Mouse (Mus musculus): ENCODE results near the gene Timm17a. TPM values are rescaled to one million over a fixed set of nuclear protein-coding genes. Genes with fewer than 3 reads are reported as not detected.

Gene Timm17a
- polyA plus RNA-seq, 1 experiment from 2014 or later = 199 TPM

DNA sequence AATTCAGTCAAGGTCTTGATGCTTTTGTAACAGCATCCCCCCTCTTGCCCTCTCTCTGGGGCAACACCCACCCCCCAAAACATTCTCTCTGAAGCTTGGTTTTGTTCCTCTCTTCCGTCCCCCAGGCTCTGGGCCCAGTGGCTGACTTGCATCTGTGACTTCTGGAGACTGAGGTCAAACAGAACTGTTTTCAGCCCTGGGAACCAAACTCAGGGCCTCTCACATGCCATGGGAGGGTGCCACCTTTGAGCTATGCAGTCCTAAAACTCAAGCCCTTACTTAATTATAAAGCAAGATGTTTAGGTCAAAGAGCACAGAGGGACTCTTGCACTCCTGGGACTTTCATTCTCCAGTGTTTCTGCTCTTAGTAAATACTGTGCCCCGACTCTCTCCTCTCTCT, 12.4 kb upstream of the Timm17a start:
- POLR2A ChIA-PET = no interaction called here
- CTCF ChIA-PET = no interaction called here
- ATAC-seq (no peak), DNase-seq (ENCODE audit: low read depth, low spot score) (no peak)
- H3K27me3 ChIP-seq = no peaks in the 10 kb centered on the region
- TF ChIP-seq CTCF (IDR thresholded peaks at IDR 0.05) = no peak
- in situ Hi-C loops (cut with MboI; ENCODE audit: low pct_unique_long_range_greater_than_20kb) = no loop called here

DNA sequence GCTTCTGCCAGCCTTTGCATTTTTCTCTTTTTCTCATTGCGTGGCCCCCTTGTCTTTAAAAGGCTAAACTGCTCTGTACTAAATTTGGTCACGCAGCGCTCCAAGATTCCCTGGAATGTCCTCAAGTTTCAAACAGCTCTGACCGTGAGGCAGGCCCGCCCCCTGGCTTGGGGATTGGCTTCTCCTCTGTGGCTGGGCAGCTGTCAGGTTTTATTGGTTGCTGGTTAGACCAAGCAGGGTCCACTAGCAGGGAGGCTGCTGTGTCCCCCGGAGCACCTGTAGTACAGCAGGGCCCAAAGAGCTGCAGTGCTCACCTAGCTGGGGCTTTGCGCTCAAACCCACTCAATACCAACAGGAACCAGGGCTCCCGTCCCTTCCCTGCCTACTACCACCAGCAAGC, 11.0 kb upstream of the Timm17a start, which contains the start of gene Lmod1:
TSS of gene Lmod1 (plus strand) at position 237 of the 400 bp plus-strand sequence.
- ChIA-PET CTCF (no interaction called here), POLR2A (interaction anchor here (1.0 to 1.1 kb wide), 3 partner anchors 12 to 14 kb away, joined by 3 read pairs; no protein-coding TSS in a partner anchor)
- ATAC-seq (peak; percentile 80), DNase-seq (ENCODE audit: low read depth, low spot score) (no peak)
- no peaks in the 10 kb centered on the region for H3K27me3 ChIP-seq
- in situ Hi-C loops (cut with MboI; ENCODE audit: low pct_unique_long_range_greater_than_20kb) = no loop called here
- no peak for TF ChIP-seq CTCF (IDR thresholded peaks at IDR 0.05)

- in situ Hi-C loops (cut with MboI; ENCODE audit: low pct_unique_long_range_greater_than_20kb) = no loop called here
- no peak for DNase-seq (ENCODE audit: low read depth, low spot score)
- CTCF ChIA-PET = no interaction called here
- ATAC-seq = no peak
- no peak for TF ChIP-seq CTCF (IDR thresholded peaks at IDR 0.05)
- POLR2A ChIA-PET = no interaction called here
- no peaks in the 10 kb centered on the region for H3K27me3 ChIP-seq
Observed at GRCm38 (mm10) chr1:135323367-135323901, 9.9 kb upstream of the Timm17a start.

DNA sequence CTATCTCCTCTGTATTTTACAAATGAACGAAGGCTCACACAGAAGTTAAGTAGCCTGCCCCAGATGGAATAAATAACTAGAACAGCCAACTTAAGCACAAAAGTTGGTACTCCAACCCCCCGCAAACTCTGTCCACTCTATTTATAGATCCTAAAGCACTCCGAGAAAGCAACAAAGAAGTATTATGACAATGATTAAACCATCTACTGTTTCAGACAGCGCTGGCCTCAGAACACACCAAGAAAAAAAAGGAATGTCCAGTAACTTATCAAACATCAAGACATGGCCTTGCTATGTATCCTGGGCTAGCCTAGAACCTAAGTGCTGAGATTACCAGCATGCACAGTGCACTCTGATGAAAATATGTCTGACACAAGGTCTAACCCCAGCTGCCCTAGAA, 1.4 kb downstream of the Timm17a start:
- no peak for DNase-seq (ENCODE audit: low read depth, low spot score)
- in situ Hi-C loops (cut with MboI; ENCODE audit: low pct_unique_long_range_greater_than_20kb) = no loop called here
- TF ChIP-seq CTCF (IDR thresholded peaks at IDR 0.05) = no peak
- no peaks in the 10 kb centered on the region for H3K27me3 ChIP-seq
- no peak for ATAC-seq
- ChIA-PET POLR2A (interaction anchor here (1.3 kb wide), 1 partner anchor 18 kb away, joined by 5 read pairs; no protein-coding TSS in a partner anchor), CTCF (no interaction called here)

- ChIA-PET CTCF (no interaction called here), POLR2A (interaction anchor here (0.6 to 1.0 kb wide), 2 partner anchors 13 to 204 kb away, joined by 3 read pairs; partner anchors contain the start of gene Lmod1)
- no peak for ATAC-seq
- DNase-seq (ENCODE audit: low read depth, low spot score) = no peak
- in situ Hi-C loops (cut with MboI; ENCODE audit: low pct_unique_long_range_greater_than_20kb) = no loop called here
- TF ChIP-seq CTCF (IDR thresholded peaks at IDR 0.05) = no peak
- no peaks in the 10 kb centered on the region for H3K27me3 ChIP-seq
Observed at GRCm38 (mm10) chr1:135311356-135311755, 2.2 kb downstream of the Timm17a start.

DNA sequence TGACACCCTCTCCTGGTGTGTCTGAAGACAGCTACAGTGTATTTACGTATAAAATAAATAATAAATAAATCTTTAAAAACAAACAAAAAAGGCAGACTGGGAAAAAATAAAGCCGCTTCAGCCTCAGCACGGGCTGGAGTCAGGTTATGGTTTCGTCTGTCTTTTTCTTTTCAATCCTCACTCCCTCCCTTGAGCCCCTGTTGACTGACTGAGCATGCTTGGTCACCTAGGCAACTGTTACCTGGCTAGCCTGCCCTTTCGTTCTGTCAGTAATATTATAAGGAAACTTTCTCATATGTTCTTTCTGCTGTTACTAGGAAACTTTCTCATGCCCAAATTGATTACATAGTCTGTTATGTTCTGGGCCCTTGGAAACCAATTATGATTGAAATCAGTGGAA, 22.7 kb downstream of the Timm17a start:
- in situ Hi-C loops (cut with MboI; ENCODE audit: low pct_unique_long_range_greater_than_20kb) = no loop called here
- no peaks in the 10 kb centered on the region for H3K27me3 ChIP-seq
- no peak for ATAC-seq
- no peak for TF ChIP-seq CTCF (IDR thresholded peaks at IDR 0.05)
- DNase-seq (ENCODE audit: low read depth, low spot score) = no peak
- ChIA-PET POLR2A (no interaction called here), CTCF (no interaction called here)

DNA sequence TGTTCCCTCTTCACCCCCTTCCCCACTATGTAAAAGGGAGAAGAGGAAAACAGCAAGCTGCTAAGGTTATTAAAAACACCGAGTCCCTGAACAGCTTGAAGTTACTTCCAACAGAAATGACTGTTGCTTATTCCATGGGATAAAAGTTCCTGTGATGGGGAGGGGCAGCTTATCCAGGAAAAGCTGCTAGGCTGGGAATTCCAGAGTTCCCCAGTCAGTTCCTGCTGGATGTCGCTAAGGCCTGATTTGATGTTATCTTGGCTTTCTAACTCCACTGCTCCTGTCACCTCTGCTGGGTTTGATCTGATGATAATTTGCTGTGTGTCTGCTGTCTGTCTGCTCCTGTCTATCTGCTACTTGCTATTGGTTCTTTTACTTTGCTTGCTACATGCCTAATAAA, 27.3 kb downstream of the Timm17a start:
- CTCF ChIA-PET = interaction anchor here (1.3 kb wide), 1 partner anchor 17 kb away, joined by 3 read pairs; no protein-coding TSS in a partner anchor
- POLR2A ChIA-PET = no interaction called here
- ATAC-seq (no peak), DNase-seq (ENCODE audit: low read depth, low spot score) (no peak)
- TF ChIP-seq CTCF (IDR thresholded peaks at IDR 0.05) = no peak
- in situ Hi-C loops (cut with MboI; ENCODE audit: low pct_unique_long_range_greater_than_20kb) = no loop called here
- H3K27me3 ChIP-seq = no peaks in the 10 kb centered on the region

DNA sequence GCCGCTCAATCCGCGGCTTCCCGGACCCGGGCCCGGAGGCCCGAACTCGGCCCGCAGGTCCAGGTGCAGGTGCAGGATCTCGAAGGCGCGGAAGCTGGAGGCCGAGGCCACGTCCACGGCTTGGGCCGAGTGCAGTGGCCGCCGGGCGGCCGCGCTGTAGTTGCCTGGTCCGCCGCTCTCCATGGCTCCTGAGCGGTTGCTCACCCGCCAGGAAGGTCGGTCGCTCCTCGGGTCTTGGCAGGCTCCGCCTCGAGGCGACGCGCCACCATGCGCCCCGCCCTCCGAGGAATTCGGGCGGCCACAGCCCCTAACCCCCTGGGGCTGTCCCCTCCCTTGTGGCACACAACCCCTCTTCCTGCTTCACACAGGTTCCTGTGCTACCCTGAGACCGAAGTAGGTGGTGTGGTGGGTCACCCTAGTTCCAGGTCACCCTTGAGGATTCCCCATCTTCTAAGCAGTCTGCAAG, 29.7 kb downstream of the Timm17a start, which contains the start of gene Rnpep:
TSS of gene Rnpep (minus strand) at position 259 of the 466 bp plus-strand sequence.
- no peaks in the 10 kb centered on the region for H3K27me3 ChIP-seq
- ATAC-seq (peak; percentile 86), DNase-seq (ENCODE audit: low read depth, low spot score) (no peak)
- TF ChIP-seq CTCF (IDR thresholded peaks at IDR 0.05) = no peak
- in situ Hi-C loops (cut with MboI; ENCODE audit: low pct_unique_long_range_greater_than_20kb) = no loop called here
- ChIA-PET POLR2A (interaction anchor here (1.6 kb wide), 1 partner anchor 83 kb away, joined by 5 read pairs; no protein-coding TSS in a partner anchor), CTCF (interaction anchor here (2.5 kb wide), 1 partner anchor 24 kb away, joined by 7 read pairs; no protein-coding TSS in a partner anchor)

GRCm38 (mm10) chr1:135283287-135283825, 30.2 kb downstream of the Timm17a start:
- POLR2A ChIA-PET = interaction anchor here (1.6 kb wide), 1 partner anchor 83 kb away, joined by 5 read pairs; no protein-coding TSS in a partner anchor
- TF ChIP-seq CTCF (IDR thresholded peaks at IDR 0.05) = no peak
- ATAC-seq (peak; percentile 38), DNase-seq (ENCODE audit: low read depth, low spot score) (no peak)
- no peaks in the 10 kb centered on the region for H3K27me3 ChIP-seq
- CTCF ChIA-PET = interaction anchor here (1.4 to 2.5 kb wide), 2 partner anchors 24 to 111 kb away, joined by 3 to 7 read pairs; no protein-coding TSS in a partner anchor
- in situ Hi-C loops (cut with MboI; ENCODE audit: low pct_unique_long_range_greater_than_20kb) = no loop called here

DNA sequence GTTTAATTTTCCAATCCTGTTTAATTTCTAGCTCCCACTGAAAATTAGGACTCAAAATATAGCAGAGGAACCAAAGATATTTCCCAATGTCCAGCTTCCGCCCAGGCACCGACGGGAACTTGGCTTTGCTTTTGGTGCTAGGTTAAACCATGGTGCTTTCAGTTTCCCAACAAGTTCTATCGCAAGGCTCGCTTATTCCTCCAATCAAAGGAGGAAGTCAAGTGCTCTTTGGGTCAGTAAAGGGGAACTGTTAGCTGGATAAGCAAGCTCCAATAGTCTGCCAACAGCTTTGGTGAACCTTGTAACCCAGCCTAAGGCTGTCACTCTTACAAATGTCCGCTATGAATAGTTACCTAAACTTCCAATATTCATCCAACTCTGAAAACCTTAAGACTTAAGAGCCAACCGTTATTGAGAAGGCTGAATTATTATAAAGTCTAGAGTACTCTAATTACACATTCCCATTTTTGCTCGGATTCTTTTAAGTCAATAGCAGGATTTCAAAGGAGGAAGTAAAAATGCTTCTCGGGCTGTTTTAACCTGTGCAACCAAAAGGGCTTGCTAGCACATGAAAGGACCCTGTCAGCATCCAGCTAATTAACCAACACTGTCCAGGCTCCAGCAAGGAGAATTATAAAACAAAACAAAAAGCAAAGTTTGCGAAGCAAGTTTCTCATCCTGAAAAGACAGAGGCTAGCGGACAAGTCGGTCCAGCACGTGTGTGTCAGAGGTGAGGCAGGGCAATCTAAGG, 30.9 kb downstream of the Timm17a start:
- DNase-seq (ENCODE audit: low read depth, low spot score) (no peak), ATAC-seq (no peak)
- H3K27me3 ChIP-seq = no peaks in the 10 kb centered on the region
- CTCF ChIA-PET = interaction anchor here (0.7 to 2.5 kb wide), 3 partner anchors 14 to 110 kb away, joined by 3 to 7 read pairs (median 3); no protein-coding TSS in a partner anchor
- no peak for TF ChIP-seq CTCF (IDR thresholded peaks at IDR 0.05)
- POLR2A ChIA-PET = interaction anchor here (1.6 kb wide), 1 partner anchor 84 kb away, joined by 5 read pairs; no protein-coding TSS in a partner anchor
- in situ Hi-C loops (cut with MboI; ENCODE audit: low pct_unique_long_range_greater_than_20kb) = no loop called here

Measured in Patski (cell line).